Comparison of ENCODE assay signal across 7 mouse cellular contexts in the genomic region with DNA sequence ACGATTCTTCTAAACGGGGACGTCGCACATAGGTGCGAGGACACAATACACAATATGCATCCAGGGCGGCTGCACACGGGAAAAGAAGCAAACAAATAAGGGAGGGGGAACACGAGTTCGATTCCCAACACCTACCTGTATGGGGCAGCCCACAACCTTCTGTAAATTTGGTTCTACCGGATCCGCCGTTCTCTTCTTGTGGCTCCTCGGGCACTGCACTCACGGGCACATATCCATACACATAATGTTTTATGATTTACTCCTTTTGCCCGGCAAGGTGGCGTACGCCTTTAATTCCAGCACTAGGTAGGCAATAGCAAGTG. TPM values are rescaled to one million over a fixed set of nuclear protein-coding genes. Genes with fewer than 3 reads are reported as not detected.
A peak's percentile ranks its signal among the peaks of the same experiment; 100 is the strongest.
DNase-seq lines count a peak whose midpoint lies in the region; ATAC-seq and TF ChIP-seq lines count a peak whose summit lies in the region.

No protein-coding gene starts in this region.

- H3K4me3 ChIP-seq in lung, postnatal 0 days (ENCODE audit: low read depth, low read length) = peak overlapping the region; percentile 98
- H3K4me3 ChIP-seq in forebrain, embryonic 10.5 days = peak overlapping the region; percentile 80
- H3K4me3 ChIP-seq in liver, embryonic 11.5 days (ENCODE audit: low read depth, low read length) = peak overlapping the region; percentile 96
- peak overlapping the region; percentile 92 for H3K4me3 ChIP-seq in stomach, embryonic 16.5 days (replicated peaks; ENCODE audit: low read length)

- peak overlapping the region; percentile 90 for H3K27ac ChIP-seq in lung, postnatal 0 days (ENCODE audit: low read length)
- peak overlapping the region; percentile 93 for H3K27ac ChIP-seq in forebrain, embryonic 10.5 days
- H3K27ac ChIP-seq in liver, embryonic 11.5 days (ENCODE audit: low read depth, low read length) = peak overlapping the region; percentile 70
- H3K27ac ChIP-seq in stomach, embryonic 16.5 days (ENCODE audit: low read length) = peak overlapping the region; percentile 81

- H3K27me3 ChIP-seq in lung, postnatal 0 days (replicated peaks; ENCODE audit: insufficient read depth, low read length) = no peaks in the 10 kb centered on the region
- H3K27me3 ChIP-seq in forebrain, embryonic 10.5 days (ENCODE audit: poor library complexity, severe bottlenecking) = no peaks in the 10 kb centered on the region
- H3K27me3 ChIP-seq in liver, embryonic 11.5 days (replicated peaks; ENCODE audit: control insufficient read depth, insufficient read depth, low read length) = no peaks in the 10 kb centered on the region
- no peaks in the 10 kb centered on the region for H3K27me3 ChIP-seq in stomach, embryonic 16.5 days (ENCODE audit: control insufficient read depth, insufficient read depth, low read length)

- DNase-seq in lung, postnatal 0 days (ENCODE audit: low spot score) = no peak
- DNase-seq in lung, adult 18-20 months = no peak
- no peak for DNase-seq in forebrain, embryonic 10.5 days (ENCODE audit: extremely low spot score, low spot score)
- no peak for DNase-seq in liver, embryonic 11.5 days (ENCODE audit: low spot score)
- DNase-seq in layer of hippocampus, adult 9-10 months (ENCODE audit: low spot score) = no peak
- DNase-seq in kidney, adult 8-10 months = no peak

- H3K4me2 ChIP-seq in lung, postnatal 0 days (replicated peaks; ENCODE audit: low read depth, low read length) = peak overlapping the region; percentile 58
- peak overlapping the region; percentile 80 for H3K4me2 ChIP-seq in liver, embryonic 11.5 days
- H3K4me2 ChIP-seq in stomach, embryonic 16.5 days (ENCODE audit: low read depth, low read length) = peak overlapping the region; percentile 86

- H3K9me3 ChIP-seq in lung, postnatal 0 days (ENCODE audit: low read length) = no peaks in the 10 kb centered on the region
- no peaks in the 10 kb centered on the region for H3K9me3 ChIP-seq in forebrain, embryonic 10.5 days
- no peaks in the 10 kb centered on the region for H3K9me3 ChIP-seq in liver, embryonic 11.5 days (ENCODE audit: control insufficient read depth, low read length)
- H3K9me3 ChIP-seq in stomach, embryonic 16.5 days (replicated peaks; ENCODE audit: control insufficient read depth, low read length) = no peaks in the 10 kb centered on the region

- ATAC-seq in lung, postnatal 0 days = peak; percentile 10
- peak; percentile 21; the same call in 1 of the 2 replicates for ATAC-seq in liver, embryonic 11.5 days (replicated peaks; ENCODE audit: low FRiP score)
- ATAC-seq in stomach, embryonic 16.5 days (ENCODE audit: insufficient read depth, low FRiP score) = peak; percentile 42; the same call in 1 of the 2 replicates

- 8% methylated on average over 17 of the region's 17 CpGs for WGBS in lung, postnatal 0 days
- WGBS in forebrain, embryonic 10.5 days = 9% methylated on average over 17 of the region's 17 CpGs
- 10% methylated on average over 17 of the region's 17 CpGs for WGBS in liver, embryonic 11.5 days
- 9% methylated on average over 17 of the region's 17 CpGs for WGBS in stomach, embryonic 16.5 days

- TF ChIP-seq CTCF in lung, postnatal 0 days (IDR thresholded peaks at IDR 0.05) = 0 out of 2 replicates have a peak, but pooled peaks have one; percentile 5

- peaks cover 8% of the 10 kb centered on the region; the same call in 1 of the 2 replicates for H3K4me1 ChIP-seq in lung, postnatal 0 days (ENCODE audit: insufficient read depth, low read depth, low read length)
- H3K4me1 ChIP-seq in forebrain, embryonic 10.5 days = peaks cover 38% of the 10 kb centered on the region
- H3K4me1 ChIP-seq in liver, embryonic 11.5 days (replicated peaks; ENCODE audit: control insufficient read depth, insufficient read depth, low read length) = peaks cover 24% of the 10 kb centered on the region
- H3K4me1 ChIP-seq in stomach, embryonic 16.5 days (ENCODE audit: control insufficient read depth, insufficient read depth, low read length) = peaks cover 22% of the 10 kb centered on the region

- H3K36me3 ChIP-seq in lung, postnatal 0 days (ENCODE audit: insufficient read depth, low read length) = no peaks in the 10 kb centered on the region
- 0 out of 2 replicates have a peak, but pooled peaks cover 3% of the 10 kb centered on the region for H3K36me3 ChIP-seq in forebrain, embryonic 10.5 days (replicated peaks)
- H3K36me3 ChIP-seq in liver, embryonic 11.5 days (ENCODE audit: control insufficient read depth, insufficient read depth, low read length) = no peaks in the 10 kb centered on the region
- H3K36me3 ChIP-seq in stomach, embryonic 16.5 days (ENCODE audit: control insufficient read depth, insufficient read depth, low read length) = no peaks in the 10 kb centered on the region

- peak overlapping the region; percentile 94 for H3K9ac ChIP-seq in lung, postnatal 0 days (replicated peaks; ENCODE audit: low read depth)
- peak overlapping the region; percentile 94 for H3K9ac ChIP-seq in liver, embryonic 11.5 days (ENCODE audit: low read depth, low read length)
- peak overlapping the region; percentile 94 for H3K9ac ChIP-seq in stomach, embryonic 16.5 days (ENCODE audit: low read length)

- TF ChIP-seq EP300 in lung, postnatal 0 days (IDR thresholded peaks at IDR 0.05) = no peak

RNA-seq across cellular contexts. Expression of a gene that starts 0.3 kb away (rescaled TPM):
- polyA plus RNA-seq in lung, postnatal 0 days (2015; fragmentation: Nextera tagmentation; extraction: Ambion mirVana) = 19.7 and 20.0 TPM in 2 replicates
- 25.1 TPM in 2 replicates for polyA plus RNA-seq in forebrain, embryonic 10.5 days (2016; fragmentation: Nextera tagmentation; extraction: Ambion mirVana)
- polyA plus RNA-seq in liver, embryonic 11.5 days (2014; fragmentation: Nextera tagmentation; extraction: Ambion mirVana) = 21.5 TPM in 2 replicates
- 14.4 and 14.7 TPM in 2 replicates for polyA plus RNA-seq in stomach, embryonic 16.5 days (2015; fragmentation: Nextera tagmentation; extraction: Ambion mirVana)

RNA-seq across cellular contexts. Expression of a gene that starts 12.7 kb away (rescaled TPM):
- polyA plus RNA-seq in lung, postnatal 0 days (2015; fragmentation: Nextera tagmentation; extraction: Ambion mirVana) = 373 and 397 TPM in 2 replicates
- 659 and 678 TPM in 2 replicates for polyA plus RNA-seq in forebrain, embryonic 10.5 days (2016; fragmentation: Nextera tagmentation; extraction: Ambion mirVana)
- 959 and 1,036 TPM in 2 replicates for polyA plus RNA-seq in liver, embryonic 11.5 days (2014; fragmentation: Nextera tagmentation; extraction: Ambion mirVana)
- 510 and 591 TPM in 2 replicates for polyA plus RNA-seq in stomach, embryonic 16.5 days (2015; fragmentation: Nextera tagmentation; extraction: Ambion mirVana)

RNA-seq across cellular contexts. Expression of a gene that starts 28.5 kb away (rescaled TPM):
- polyA plus RNA-seq in lung, postnatal 0 days (2015; fragmentation: Nextera tagmentation; extraction: Ambion mirVana) = 2.5 and 2.8 TPM in 2 replicates
- polyA plus RNA-seq in forebrain, embryonic 10.5 days (2016; fragmentation: Nextera tagmentation; extraction: Ambion mirVana) = 3.5 and 5.1 TPM in 2 replicates
- 11.8 and 16.3 TPM in 2 replicates for polyA plus RNA-seq in liver, embryonic 11.5 days (2014; fragmentation: Nextera tagmentation; extraction: Ambion mirVana)
- 3.7 and 4.1 TPM in 2 replicates for polyA plus RNA-seq in stomach, embryonic 16.5 days (2015; fragmentation: Nextera tagmentation; extraction: Ambion mirVana)
